Mouse (Mus musculus) adrenal gland, postnatal 36 days (tissue): ENCODE measurements around the gene Rassf1. TPM values are rescaled to one million over a fixed set of nuclear protein-coding genes. Genes with fewer than 3 reads are reported as not detected.
"Not testable (repeated sequence)": the region's sequence is repeated elsewhere in the genome, so short reads cannot be mapped to it uniquely, and the experiment has no call there.

Experiments
- DNase-seq, 2 experiments: peaks; one replicate each; pipeline ENCODE4 v3.0.0; 2021; ENCODE audit warnings: mixed read lengths in 1 of 2
- total RNA-seq, 2 experiments: library from RNA; stranded (reverse); gene quantifications; 2 replicates each; pipeline ENCODE4 v1.2.3; 2021

Gene Rassf1
- total RNA-seq, 2 experiments from 2014 or later, result 20.4 to 21.6 TPM

DNA sequence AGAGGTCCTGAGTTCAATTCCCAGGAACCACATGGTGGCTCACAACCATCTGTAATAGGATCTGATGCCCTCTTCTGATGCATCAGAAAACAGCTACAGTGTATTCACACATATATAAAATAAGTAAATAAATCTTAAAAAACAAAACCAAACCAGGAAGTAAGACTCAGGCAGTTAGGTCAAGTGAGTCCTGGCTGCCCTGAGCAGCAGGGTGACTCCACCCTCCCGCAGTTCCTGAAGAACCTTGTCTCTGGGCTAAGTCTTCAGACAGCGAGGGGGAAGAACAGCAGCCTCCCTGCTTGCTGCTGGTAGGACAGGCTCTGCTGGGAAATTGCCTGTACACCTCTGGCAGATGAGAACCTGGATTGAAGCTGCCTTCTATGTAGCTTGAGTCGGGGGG is 5.0 kb downstream of the Rassf1 start:
- no peak for DNase-seq

DNA sequence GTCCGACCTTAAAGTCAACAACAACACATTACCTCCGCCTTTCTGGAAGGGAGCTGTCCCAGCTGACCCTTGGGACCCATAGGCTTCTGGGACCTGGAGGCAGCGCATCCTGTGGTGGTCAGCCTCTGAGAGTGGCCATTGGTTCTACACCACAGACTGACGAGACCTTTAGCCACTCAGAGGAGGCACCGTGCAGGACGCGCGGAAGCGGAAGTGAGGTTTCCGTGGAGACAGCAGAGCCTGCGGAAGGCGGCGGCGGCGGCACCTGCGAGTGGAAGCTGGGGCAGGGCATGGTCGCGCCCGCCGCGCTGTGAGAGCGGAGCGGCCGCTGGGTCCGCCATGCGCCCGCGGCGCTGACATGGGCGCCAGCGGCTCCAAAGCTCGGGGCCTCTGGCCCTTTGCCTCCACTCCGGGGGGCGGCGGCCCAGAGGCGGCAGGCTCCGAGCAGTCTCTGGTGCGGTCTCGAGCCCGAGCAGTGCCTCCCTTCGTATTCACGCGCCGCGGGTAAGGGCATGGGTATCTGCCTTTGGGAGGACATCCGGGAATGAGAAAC is 11.8 kb downstream of the Rassf1 start, which contains the start of gene Tusc2:
Tusc2 (plus strand) TSS at position 227 of the 553 bp plus-strand sequence.
- peak; percentile 96 to 97 for DNase-seq

DNA sequence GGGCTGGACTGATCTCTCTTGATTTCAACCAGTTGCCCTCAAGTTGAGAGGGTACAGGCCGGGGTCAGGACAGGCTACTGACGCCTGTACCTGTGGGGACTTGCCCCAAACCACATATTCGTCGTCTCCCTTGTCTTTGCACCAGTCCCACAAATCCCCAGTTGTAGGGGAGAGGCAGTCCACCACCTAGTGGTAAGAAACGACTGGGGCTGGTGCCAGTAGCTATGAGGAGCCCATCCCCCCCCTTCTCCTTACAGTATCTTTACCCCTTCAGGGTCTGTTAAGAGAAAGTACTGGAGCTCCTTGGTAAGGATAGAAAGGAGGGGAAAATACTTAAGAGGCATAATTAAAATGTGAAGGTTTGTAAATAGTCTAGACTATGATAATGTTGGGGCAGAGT is 14.2 kb downstream of the Rassf1 start:
- not testable (repeated sequence) for DNase-seq

DNA sequence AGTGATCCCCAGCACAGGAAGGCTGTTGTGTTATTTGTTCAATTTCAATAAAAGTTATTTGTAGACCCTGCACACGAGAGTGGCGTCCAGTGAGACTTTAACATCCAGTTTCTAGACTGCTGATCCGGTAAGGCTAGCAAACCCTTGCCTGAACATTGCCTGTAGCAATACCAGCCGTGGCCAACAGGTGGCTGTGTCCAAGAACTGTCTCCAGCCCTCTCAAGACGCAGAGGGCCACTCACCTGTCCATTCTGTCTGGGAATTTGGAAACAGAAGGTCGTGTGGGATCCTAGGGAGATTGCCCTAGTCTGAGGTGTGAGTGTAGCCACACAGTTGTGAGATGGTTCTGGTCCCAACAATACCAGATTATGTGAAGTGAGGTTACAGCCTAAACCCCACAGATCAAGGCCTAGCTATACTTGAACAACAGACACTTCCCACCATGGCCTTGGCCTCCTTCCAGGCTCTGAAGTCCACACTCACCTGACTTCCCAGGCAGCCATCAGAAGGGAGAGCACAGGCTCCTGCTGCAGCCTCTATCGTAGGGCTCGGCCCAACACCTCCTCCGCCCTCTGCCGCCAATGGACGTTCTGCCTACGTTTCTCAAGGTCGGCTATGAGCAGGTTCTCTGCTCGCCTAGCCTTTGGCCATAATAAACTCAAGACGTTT is 14.8 kb downstream of the Rassf1 start:
- DNase-seq, result peak; percentile 90

DNA sequence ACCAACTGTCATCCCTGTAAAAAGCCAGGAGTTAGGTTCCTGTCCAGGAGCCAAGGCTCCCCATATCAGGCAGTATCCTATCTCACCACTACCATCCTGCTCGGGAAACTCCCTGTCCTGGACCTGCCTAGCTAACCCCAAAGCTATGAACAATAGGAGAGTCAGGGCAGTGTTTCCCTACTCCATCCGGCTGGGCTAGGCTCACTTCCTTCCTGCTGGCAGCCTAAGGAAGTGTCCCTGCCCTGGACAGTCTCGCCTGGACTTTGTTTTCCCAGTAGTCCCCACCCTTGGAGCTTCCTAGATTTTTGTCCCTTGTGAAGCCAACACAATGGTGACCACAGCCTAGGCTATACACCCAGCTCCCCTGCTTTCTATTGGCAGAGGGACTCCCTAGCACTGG is 15.5 kb downstream of the Rassf1 start:
- peak; percentile 49 to 52 for DNase-seq

DNA sequence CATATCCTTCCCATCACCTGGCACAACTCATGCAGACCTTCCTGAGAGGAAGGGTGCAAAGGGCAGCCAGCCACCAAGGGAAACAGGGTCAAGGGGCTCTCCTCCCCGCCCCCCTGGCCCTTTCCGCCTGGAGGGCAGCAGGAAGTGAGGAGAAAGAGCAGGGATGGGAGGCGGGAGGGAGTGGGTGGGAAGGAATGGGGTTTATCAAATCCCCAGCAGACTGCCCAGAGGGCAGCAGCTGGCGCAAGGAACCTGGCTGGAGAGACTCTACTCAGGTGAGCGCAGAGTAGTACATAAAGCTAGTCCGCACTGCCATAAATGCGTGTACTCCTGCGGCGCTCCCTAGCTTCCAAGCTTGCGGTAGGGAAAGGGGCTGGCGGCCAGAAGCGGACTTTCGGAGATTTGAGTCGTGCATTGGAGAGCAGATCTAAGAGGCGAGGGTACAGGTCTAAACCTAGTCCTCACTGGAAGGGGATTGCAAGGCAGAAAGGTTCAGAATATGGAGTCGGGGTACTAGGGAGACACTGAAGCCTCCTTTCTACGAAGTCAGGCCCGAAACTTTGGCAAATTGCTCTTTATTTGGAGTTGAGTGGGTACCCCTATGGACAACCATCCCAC is 16.5 kb downstream of the Rassf1 start, which contains the start of gene Hyal2:
Hyal2 (plus strand) TSS at position 244 of the 618 bp plus-strand sequence.
- DNase-seq, result peak; percentile 58 to 79

DNA sequence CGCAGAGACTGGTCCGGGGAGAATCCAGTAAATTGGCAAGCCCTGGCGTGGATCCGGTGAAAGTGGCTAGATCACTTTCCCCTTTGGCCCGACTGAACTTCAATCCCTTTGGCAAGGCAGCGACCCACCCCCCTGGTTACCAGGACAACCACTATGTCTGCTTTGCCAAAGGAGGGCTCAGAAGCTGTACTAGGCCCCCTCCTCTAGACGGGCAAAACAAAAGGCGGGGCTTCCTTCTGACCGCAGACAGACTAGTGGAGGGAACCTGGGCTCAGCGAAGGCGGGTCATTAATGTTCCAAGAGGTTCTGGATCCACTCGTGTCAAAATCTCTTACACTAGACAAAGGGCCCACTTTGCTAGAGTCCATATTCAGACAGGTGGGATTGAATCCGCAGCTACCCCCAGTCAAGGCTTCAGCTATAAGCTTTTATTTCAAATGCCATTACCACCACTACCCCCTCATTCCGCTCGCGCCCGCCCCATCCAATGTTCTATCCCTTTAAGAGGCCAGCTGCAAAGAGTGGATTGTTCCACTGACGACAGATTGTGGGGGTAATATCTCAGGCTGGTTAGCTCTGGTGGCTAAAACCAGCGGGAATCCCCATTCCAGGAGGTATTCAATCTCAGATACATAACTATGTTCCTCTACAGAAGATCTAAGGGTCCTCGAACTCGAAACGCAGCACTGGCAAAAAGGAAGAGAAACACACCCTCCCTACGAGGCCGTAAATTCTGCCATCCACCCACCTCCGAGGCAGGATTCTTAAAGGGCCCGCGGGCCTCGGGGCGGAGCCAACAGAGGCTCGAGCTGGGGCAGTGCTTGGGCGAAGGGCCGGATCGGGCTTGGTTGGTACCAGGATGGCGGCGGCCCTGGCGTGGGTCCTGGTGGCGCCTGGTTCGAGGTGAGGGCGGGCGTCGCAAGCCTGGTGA is 17.2 kb downstream of the Rassf1 start:
- DNase-seq, result peak; percentile 91 to 93

DNA sequence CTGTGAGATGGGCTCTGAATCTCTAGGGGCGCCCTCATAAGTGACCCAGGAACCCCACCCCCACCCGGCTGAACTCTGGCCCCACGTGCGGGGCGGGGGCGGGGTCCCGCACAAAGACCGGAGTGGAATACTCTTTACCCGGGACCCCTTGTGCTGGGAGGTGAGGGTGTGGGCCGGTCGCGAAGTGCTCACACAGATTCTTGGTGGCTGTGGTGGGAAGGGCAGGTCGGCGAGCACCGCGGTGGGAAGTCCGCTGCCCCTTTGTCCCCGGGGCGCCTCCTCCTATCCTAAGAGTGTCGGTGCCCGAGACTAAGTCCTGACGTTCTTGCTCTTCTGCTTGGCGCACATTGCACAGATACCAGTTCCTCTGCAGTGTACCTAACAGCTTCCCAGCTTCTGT is 17.9 kb downstream of the Rassf1 start:
- no peak for DNase-seq

DNA sequence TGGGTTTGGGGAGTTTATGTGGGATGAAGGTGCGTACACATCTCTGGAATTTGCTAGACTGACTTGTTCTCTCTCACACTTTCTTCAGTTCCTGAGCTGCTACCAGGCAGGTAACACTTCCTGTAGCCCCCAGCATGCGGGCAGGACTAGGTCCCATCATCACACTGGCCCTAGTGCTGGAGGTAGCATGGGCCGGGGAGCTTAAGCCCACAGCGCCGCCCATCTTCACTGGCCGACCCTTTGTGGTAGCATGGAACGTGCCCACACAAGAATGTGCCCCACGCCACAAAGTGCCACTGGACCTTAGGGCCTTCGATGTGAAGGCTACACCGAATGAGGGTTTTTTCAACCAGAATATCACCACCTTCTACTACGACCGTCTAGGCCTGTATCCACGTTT is 18.7 kb downstream of the Rassf1 start:
- no peak for DNase-seq

DNA sequence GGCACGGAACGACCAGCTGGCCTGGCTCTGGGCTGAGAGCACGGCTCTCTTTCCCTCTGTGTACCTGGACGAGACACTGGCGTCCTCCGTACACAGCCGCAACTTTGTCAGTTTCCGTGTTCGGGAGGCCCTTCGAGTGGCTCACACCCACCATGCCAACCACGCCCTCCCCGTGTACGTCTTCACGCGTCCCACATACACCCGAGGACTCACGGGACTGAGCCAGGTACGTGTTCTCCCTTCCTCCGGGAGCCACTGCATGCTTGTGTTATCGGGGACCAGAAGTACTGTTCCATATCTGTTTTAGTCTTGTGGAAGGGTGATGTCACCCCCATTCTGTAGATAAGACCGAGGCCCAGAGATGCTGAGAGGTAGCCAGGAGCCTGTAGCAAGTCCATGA is 19.5 kb downstream of the Rassf1 start:
- no peak for DNase-seq

DNA sequence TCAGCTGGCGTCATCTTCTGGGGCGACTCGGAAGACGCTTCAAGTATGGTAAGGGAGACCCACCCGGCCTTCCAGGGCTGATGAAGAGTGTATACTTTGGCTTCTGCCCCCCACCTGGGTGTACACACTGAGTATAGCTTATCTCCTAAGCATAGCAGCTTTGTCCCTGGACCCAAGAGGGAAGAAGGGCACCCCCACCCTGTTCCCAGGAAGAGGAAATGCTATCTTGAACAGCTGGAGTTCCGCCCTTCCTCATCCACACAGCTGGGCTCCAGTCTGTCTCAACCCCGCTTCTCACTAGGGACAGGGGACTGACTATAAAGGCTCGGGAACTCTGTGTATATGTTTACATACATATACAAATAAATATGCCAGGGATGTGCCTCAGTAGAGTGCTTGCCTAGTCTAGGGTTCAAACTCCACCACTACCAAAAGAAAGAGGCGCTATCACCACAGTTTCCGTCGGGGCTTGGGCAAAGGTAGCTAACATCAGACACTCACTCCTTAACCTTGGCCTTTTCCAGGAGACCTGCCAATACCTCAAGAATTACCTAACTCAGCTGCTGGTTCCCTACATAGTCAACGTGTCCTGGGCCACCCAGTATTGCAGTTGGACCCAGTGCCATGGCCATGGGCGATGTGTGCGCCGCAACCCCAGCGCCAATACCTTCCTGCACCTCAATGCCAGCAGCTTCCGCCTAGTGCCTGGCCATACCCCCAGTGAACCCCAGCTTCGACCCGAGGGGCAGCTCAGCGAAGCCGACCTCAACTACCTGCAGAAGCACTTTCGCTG is 20.4 kb downstream of the Rassf1 start:
- no peak for DNase-seq

DNA sequence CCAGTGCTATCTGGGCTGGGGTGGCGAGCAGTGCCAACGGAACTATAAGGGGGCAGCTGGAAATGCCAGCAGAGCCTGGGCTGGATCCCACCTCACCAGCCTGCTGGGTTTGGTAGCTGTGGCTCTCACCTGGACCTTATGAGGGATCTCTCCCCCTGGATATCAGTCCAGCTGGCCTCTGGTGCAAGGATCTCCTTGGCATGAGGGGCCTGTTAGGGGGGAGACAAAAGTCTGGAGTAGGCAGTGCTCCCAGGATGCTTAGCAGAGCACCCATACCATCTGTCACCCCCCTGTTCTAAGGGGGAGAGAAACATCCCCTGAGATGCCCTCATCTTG is 20.9 kb downstream of the Rassf1 start:
- DNase-seq, result no peak

DNA sequence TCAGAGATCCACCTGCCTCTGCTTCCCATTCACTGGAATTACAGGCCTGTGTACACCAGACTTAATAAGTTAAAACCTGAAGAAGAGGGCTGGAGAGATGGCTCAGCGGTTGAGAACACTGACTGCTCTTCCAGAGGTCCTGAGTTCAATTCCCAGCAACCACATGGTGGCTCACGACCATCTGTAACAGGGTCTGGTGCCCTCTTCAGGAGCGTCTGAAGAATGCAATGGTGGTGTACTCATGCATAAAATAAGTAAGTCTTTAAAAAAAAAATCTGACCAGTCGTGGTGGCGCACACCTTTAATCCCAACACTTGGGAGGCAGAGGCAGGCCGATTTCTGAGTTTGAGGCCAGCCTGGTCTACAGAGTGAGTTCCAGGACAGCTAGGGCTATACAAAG is 22.4 kb downstream of the Rassf1 start:
- not testable (repeated sequence) for DNase-seq

DNA sequence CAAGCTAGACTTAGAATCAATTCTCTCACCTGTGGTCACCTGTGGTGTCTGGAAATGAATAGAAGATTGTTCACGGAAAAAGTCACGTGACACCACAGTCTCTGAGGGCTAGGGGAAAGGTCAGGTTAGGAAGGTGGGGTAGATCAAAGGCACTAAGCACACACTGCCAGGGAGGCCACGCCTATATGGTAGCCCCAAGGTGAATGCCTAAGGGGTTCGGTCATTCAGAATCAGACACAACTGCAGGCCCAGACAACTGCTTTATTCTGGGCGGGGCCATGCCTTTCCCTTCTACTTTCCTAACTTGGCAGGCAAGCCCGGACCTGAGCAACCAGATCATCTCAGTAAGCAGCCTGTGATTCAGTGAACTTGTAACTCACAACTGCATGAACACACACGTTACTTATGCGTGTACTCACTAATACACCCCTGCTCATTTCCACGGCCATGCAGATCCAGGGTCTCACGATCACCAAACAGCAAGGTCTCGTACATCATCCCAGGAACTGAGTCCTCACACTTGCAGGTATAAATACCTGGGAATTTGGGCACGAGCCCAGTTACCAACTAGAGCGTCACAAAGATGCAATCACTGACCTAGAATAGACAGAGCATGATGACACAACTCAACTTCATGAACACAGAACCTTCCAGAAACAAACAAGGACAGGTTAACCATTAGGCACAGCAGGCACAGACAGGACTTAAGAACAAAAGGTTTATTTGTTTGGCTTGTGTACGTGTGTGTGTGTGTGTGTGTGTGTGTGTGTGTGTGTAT is 24.4 kb downstream of the Rassf1 start:
- DNase-seq, result no peak

DNA sequence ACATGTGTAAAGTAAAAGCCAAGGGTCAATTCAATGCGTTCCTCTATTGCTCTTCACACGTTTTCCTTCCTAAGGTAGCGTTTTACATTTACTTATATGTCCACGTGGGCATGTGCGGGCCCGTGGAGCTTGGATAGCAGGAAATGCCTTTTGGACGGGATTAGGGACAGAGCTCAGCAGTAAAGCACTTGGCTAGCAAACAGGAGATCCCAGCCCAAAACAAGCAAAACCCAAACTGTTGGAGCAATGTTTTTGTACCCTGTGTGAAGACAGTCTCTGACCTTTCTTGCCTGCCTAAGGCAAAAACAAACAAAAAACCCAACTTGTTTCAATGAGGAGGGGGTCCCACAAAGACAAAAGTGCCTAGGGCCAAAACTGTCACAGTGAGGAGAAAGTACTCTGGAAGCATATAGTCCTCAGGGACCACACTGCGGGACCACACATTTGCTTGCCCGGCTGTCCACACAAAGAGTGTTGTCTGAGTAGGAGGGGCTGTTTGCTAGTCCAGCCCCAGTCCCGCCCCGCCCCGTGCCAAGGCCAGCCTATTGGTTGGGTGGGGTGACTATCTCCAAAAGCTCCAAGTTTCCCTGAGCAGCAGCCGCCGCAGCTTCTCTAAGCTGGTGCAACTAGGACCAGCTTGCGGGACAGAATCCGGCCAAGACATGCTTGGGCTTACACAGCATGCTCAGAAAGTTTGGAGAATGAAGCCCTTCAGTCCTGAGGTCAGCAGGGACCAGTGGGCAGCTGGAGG is 25.2 kb downstream of the Rassf1 start, which contains the start of gene Hyal1:
Hyal1 (plus strand) TSS at position 571 of the 751 bp plus-strand sequence.
- DNase-seq, result peak; percentile 87 to 91

DNA sequence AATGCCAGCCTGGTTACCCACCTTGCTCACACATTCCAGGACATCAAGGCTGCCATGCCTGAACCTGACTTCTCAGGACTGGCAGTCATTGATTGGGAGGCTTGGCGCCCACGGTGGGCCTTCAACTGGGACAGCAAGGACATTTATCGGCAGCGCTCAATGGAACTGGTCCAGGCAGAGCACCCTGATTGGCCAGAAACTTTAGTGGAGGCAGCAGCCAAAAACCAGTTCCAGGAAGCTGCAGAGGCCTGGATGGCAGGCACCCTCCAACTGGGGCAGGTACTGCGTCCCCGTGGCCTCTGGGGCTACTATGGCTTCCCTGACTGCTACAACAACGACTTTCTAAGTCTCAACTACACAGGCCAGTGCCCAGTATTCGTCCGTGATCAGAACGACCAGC is 26.5 kb downstream of the Rassf1 start:
- DNase-seq, result peak in 1 of 2 experiments; percentile 52

DNA sequence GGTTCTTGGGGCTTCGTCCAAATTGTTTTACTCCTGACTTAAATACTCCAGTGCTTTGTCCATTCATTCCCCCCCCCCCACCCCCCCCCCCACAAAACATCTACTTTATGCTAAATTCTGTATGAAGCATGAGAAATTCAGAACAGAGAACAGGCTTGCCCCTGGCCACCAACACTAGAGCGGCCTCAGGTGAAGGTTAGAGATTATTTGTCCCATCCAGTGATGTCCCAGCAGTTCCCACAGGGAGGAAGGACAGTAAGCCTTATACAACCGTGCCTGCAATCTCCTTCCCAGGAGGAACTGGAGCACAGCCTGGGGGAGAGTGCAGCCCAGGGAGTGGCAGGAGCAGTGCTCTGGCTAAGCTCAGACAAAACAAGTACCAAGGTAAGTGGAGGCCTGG is 27.2 kb downstream of the Rassf1 start, which contains the start of gene Naa80:
Naa80 (plus strand) TSS at position 301 of the 400 bp plus-strand sequence.
- DNase-seq, result no peak

DNA sequence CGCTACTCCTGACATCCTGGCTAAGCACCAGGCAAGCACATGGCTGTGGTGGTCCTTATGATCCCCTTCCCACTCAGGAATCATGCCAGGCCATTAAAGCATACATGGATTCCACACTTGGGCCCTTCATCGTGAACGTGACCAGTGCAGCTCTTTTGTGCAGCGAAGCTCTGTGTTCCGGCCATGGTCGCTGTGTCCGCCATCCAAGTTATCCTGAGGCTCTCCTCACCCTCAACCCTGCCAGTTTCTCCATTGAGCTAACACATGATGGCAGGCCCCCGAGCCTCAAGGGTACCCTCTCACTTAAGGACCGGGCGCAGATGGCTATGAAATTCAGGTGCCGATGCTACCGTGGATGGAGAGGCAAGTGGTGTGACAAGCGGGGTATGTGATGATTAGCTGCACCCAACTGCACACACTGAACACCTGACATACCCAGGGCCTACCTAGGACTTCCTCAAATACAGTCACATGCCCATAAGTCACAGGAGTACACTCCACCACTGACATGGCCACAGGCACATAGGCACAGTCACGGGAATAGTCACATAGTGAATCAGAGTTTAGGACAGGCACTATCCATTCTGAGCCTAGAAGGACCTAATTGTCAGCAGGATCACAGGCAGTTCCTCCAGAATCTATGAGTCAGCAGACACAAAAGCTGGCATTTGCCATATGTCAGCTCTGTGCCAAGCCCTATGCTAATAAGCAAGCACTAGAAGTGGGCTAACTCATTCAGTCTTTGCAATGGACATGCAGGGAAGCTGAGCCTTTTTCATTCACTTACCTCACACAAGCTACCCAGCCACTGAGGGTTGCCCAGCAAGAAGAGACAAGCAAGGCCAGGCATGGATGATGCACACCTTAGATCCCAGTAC is 27.9 kb downstream of the Rassf1 start:
- DNase-seq, result no peak
